Mouse (Mus musculus) Muller cell, postnatal 12 days (primary cell): ENCODE measurements at regions not wholly inside any gene's neighbourhood (a gene's known extent, or its start where the extent isn't known, plus 50 kb on each side); places are given as distances from the start of the nearest gene placed in this dataset.
A peak's percentile ranks its signal among the peaks of the same experiment; 100 is the strongest.

Experiments
- DNase-seq: peaks from one replicate; pipeline ENCODE4 v3.0.0-alpha.2; 2015; ENCODE audit errors: inconsistent ontology term

DNA sequence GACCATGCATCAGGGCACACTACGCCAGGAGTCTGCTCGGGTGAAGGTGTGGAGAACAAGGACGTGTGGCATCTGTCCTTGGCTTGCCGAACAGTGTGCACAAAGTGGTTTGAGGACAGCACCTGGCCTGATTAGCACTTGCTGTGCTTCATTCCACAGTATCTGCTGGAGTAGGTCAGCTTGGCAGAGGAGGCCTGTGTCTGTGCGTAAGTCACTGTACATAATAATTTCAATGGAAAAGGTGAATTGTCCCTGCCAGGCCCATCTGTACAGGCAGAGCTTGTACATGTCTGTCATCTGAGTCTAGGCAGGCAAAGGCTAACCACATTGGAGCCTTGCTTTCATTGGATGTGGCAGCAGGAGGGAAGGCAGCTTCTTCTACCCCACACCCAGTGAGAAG is 979.5 kb upstream of the Car8 start:
- no peak for DNase-seq

DNA sequence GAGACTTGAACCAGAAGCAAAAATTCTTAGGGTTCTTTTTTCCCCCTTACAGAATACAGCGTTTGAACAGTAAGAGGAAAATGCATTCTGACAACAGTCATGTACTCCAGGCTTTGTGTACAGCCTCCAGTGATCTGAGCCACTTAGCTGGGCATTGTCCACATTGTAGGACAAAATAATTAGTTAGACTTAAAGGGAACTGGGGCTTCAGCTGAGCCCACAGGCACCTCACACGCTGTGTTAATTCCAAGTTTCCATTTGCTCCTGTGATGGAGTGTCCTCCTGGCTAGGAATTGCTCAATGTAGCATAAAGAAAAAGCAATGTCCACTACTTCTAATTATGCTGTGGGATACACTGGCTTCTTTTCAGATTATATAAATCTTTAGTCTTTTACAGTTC is 969.8 kb upstream of the Car8 start:
- peak; percentile 58 for DNase-seq

DNA sequence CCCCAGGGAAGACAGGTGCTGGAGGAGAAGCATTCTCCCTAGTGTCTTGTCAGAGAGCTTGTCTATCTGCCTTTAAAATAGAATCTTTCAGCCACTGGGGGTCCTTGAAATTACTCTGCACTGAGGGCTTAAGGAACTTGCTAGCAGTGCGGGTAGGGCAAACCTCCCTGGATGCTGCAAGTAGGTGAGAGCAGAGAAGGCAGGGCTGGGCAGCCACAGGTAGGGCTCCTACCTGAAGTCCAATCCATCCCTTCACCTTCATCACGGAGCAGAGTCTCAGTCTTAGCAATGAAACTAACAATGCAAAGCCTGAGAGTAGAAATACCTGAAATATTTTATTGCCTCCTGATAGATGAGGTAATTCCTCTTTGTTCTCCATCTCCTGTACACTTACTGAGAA is 961.2 kb upstream of the Car8 start:
- DNase-seq: no peak

DNA sequence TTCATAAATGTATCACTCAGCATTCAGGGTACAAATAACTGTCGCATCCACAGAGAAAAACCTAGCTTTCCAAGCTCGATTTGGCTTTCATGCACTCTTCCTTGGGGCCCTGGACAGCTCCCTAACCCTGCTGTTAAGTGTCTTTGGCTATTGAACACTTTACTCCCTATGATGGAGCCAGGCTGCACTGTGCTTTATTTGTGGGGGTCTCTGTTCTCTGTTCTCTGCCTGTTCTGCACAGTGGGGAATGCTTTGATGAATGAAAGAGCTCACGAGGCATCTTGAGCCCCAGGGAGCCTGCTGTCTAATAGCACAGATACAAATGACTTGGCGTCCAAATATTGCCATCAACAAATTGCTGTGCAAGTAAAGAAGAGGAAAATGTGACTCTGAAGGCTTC is 957.6 kb upstream of the Car8 start:
- DNase-seq: no peak

DNA sequence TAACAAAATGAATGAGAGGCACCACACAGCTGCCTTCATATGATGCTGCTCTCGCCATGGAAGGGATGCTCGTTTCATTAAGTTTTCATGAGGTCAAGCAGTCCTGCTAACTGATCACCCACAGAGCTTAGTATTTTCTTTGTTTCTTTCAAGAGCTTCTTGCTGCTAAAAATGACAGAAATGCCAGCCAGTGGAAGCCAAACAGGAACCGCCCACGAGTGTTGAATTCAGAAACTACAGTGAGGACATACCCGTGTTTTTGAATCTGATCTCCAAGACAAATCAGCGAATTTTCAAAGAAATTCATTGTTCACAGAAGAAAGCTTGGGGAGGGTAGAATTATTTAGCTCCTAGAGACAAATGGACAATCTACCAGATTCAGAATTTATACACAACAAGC is 954.3 kb upstream of the Car8 start:
- DNase-seq: peak; percentile 22

DNA sequence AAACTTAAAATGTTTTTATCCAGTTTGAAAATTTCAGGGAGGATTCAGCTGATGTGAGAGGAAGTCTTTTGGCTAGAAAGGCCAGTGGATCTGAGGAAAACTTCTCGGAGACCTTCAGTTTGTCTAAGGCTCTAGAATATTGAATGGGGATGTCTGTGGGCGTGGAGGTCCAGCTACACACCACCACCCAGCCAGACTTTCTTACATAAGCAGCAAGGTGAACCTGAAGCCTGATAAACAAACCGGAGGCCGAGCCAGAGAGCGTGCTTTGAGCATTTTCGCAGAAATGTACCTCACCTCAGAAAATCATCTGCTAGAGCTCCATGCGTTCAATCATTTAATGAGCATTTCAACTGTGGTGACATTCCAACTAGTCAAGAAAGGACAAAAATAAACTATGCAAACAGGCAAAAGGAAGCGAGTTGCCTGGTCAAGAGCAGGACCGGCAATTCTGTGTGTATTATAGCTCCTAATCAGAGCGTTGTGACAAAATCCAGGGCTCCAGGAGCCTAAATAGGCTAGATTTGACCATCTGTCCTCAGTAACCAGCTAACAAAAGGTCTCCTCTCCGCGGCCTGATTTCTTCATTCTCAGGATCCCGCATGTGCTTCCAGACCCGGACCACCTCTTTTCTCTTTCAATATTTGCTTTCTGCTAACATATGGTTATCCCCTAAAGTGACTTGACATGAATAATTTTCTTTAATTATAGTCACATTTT is 946.5 kb upstream of the Car8 start:
- no peak for DNase-seq

DNA sequence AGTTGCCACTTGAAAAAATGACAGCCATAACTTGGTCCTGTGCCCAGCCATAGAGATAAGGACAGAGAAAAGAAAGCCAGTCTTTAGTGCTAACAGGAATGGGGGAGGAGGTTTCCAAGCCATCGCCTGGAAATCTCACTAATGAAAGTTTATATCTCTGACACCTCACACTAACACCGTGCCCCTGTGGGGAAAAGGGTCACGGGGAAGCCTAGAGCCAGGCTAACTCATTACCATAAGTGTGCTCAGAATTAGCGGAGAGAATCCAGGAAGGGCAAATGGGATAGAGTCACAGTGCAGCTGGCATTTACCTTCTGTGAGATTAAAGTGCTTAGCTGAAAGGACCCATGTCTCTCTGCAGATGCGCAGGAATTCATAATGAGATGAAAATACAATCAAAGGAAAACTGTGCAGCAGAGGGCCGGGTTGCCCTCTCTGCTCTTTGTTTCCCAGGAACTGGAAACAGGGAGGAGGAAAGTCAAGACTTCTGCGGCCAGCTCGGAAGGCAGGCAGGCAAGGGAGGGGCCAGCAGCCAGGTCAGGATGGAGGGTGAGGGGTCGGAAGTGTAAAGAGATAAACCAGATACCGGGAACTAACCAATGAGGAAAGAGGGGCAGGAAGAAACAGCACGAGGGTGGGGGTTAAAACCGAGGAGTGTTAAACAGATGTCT is 945.7 kb upstream of the Car8 start:
- DNase-seq: peak; percentile 25

DNA sequence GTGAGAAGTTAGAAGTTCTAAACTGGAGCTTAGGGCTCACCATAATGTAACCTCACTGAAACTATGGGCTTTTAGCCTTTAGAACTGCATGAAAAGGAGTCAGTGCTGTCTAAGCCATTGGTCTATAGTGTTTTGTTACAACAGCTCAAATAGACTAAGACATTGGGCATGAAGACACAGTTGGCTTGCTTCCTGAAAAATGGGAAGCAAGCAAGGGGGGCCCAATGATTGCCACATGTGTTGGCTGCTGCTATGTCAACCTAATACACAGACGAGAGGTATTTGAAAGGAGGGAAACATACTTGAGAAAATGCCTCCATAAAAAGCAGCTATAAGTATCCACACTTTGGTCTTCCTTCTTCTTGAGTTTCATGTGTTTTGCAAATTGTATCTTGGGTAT is 935.5 kb upstream of the Car8 start:
- DNase-seq: no peak

DNA sequence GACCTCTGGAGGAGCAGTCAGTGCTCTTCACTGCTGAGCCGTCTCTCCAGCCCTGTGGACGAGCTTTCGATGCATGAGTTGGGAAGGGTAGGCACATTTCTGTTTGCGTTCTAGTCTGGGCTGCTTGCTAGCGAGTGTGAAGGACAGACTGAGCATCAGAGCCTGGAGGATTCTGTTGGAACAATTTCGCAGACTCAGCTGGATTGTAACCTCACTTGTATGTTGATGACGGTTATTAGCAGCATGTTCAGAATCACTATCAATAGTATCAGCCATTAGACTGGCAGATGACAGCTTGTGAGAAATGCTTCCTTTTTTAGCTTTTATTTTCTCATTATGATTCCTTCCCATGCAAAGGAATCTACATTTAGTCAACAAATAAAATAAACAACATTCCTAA is 923.5 kb upstream of the Car8 start:
- DNase-seq: no peak

DNA sequence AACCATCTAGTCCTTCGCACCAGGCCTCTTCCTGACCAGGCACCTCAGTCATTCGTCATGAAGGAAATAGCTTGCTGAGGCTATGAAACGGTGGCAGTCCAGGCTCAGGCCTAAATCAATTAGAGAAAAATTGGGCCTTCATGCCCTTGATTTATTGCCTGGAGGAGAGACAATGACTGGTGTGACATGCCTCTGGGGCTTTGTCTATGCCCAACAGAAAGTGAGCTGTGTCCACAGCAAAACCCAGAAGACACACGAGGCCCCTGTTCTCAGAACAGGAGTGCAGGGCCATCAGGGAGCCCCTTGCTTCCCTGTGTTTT is 922.9 kb upstream of the Car8 start:
- no peak for DNase-seq

DNA sequence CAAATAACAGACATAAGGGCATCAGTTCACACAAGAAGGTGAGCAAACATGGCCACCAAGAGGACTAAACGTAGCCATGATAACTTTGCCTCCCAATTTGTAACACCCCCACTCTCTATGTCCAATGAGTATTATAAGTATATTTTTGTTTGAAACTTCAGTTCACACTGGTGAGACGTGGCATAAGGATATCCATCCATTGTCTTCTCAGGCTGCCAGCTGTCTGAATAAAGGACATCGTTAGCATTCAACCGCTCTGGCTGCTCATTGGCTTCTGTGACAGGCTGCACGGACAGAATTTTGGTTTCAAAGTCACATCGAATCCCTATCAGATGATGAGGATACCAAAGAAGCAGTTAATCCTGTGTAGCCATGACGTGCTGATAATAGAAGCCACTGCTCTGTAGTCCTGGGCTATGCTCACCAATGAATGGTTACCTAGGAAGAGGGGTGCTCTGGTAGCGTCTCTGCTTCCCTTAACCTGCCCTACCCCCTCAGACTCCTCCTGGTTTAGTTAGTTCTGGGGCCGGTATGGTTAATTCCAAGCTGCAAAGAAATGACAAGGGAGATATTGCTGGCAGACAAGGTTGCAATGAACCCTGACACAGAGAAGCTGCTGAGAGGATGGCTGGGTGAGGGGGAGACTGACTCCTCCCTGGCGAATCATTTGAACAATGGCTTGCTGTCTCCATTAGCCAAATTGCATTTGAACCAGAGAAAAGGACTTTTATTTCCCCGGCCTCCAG is 922.4 kb upstream of the Car8 start:
- DNase-seq: no peak

DNA sequence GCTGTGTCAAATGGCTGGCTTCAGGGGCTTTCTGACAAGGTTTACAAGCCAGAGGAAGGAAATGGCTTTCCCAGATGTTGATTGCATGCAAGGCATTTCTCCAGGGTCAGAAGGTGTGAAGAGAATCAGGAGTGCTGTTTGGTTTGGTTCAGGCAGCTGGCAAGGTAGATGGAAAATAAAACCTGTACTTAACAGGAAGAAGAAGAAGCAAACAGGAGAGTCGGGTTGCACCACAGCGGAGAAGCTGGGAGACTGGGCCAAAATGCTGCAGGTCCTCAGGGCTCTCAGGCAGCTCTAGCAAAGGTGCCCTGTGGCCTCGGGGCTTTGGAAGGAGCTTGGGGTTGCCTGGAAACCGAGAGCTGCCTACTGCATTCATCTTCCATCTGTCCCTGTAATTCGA is 908.9 kb upstream of the Car8 start:
- no peak for DNase-seq

DNA sequence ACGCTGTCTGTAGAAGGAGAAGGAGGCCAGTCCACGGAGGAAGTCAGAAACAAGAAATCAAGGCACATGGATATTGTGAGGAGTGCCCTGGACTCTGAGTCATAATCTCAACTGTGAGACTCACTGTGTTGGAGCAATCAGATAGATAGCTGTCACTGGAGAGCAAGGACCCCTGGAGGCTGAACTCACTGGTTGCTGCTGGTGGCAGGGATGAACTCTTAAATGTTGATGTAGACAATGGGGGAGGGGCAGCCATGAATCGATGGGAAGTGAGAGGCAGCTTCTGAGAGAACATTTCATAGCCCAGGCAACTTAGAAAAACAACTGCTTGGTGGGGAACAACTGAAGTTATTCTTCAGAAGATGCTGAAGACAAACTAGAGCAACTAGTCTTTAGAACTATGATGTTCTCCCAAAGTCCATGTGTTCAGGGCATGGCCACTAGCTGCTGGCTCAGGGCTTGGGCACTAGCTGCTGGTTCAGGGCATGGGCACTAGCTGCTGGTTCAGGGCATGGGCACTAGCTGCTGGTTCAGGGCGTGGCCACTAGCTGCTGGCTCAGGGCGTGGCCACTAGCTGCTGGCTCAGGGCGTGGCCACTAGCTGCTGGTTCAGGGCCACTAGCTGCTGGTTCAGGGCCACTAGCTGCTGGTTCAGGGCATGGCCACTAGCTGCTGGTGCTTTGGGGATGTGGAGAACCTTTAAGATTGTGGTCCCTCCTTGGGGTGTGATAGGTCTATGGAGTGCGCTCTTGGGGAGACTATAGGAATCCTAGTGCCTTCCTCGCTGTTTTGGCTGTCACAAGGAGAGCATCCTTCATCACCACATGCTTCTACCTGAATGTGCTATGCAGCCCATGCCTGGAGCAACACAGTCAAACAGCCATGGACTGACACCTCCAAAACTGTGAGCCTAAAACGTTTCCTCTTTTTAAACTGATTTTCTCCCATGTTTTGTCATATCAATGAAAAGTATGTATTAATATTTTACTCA is 905.7 kb upstream of the Car8 start:
- DNase-seq: no peak

DNA sequence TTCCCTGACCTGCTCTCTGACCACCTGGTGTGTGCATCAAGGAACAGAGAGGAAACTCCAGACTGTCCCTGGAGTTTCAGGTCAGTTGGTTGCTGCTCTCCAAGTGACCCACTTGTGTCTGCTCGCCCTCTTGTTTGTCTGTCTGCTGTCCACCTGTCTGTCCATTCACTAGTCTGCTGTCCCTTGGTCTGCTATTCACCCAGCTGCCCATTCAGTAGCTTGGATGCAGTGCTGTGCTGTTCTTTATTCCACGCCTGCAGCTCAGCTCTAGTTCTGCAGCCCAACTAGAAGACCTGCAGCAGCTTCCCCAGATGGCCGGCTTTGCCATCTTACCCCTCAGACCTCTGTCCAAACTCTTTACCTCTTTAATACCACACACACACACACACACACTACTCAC is 904.2 kb upstream of the Car8 start:
- DNase-seq: no peak

DNA sequence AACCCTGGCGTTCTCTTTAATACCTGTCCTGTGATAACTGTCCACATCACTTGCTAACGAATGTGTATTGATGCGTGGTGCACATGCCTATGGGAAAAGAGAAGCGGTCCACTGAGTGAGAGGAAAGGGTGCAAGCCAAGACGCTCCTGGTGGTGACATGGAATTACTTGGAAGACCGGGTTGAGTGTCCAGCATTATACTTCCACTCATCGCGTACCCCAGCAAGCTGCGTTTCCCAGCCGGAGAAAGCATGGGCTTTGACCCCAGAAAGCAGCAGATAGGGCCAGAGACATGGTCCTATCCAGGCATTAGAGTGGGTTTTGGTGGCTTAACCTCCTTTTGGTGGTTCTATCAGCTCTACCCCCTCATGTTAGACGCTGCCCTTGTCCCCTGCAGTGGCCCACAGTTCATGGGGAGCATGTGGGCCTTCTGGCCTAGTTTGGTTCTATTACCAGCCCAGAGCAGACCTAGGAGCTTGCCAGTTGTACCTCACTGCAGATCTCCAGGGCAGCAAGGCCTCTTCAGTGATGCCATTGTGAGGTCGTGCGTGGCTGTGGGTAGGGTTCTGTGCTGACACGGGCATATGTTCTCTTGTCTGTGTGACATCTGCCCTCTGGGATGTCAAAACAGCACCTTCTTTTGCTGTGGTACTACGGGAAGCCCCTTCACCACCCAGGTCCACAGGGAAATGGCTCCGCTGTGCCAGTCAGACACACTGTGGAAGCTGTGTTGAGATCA is 903.3 kb upstream of the Car8 start:
- no peak for DNase-seq

DNA sequence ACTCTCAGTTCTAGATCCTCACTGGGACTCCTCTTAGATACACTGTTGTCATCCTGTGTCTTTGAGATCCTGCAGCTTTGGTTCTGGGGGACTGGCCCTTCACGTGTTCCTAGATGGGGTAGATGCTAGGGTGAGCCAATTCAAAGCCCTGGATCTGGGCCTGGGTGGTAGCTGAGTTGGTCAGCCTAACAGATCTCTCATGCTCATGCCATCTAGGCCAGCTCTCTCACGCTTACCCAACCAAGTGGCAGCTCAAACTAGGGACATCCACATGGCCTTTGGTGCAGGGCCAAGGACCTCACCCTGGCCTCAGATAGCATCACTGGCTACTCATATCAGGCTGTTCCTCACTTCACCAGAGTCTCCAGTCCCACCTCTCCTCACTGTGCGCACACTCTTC is 901.9 kb upstream of the Car8 start:
- DNase-seq: no peak

DNA sequence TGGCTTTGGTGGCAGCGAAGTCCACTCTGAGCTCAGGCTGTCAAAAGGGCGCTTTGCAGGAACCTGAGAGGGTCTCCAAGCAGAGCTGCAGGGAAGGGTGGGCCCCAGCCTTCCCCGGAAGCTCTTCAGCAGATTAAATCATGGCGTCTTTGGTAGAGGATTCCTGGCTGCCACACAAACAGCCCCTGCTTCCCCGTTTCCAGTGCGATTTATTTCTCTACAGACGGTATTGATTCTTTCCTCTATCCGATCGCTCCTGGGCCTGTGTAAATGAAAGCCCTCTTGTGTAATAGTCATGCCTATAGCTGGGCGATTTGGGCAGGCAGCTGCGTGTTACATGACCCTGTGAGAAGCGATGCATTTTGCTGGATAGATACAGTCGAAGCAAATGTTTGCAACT is 897.8 kb upstream of the Car8 start:
- no peak for DNase-seq

DNA sequence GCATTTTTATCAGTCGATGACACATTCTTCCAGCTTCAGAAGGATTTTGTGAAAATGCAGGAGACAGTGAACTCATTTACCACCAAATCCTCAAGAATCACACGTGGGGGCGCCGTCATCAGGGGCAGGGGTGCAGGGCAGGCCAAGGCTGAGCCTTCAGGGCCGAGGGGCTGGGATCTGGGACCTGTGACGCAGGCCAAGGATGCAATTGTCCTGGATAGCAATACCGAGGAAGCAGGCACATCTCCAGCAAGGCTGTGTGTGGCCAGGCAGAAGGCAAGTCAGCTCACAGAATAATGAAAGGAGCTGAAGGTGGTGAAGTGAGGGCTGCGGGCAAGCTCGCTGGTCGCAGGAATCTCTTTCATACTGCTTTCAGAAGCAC is 897.3 kb upstream of the Car8 start:
- DNase-seq: peak; percentile 74

DNA sequence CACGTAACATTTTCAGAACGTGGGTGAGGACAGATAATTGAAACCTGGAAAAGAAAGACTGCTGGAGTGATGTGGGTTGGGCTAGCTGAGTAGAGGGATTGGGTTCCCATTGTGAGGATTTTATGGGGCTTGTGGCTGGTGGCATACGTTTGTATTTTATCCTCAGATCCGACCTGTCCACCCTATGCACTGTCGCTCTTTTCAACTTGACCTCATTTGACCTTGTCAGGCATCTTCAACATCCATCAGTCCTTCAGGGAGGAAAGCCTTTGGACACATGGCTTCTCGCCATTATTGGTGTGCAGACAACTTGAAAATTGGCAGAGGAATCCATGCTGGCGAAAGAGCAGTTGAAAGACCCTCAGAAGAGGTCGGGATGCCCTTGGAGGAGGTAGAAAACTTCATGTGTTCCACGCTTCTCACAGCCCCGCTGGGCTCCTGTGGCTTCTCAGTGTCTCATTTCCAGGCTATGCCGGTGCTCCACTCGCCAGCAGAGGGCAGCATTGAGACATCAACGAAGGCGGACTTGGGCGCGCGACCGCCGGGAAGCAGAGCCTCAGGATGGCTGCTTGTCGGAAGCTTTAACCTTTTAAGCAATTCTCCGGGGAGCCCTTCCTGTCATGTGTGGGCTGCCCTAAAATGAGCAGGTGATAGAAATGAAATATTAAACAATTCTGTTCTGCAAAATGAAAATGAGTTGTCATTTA is 896.8 kb upstream of the Car8 start:
- DNase-seq: peak; percentile 84

DNA sequence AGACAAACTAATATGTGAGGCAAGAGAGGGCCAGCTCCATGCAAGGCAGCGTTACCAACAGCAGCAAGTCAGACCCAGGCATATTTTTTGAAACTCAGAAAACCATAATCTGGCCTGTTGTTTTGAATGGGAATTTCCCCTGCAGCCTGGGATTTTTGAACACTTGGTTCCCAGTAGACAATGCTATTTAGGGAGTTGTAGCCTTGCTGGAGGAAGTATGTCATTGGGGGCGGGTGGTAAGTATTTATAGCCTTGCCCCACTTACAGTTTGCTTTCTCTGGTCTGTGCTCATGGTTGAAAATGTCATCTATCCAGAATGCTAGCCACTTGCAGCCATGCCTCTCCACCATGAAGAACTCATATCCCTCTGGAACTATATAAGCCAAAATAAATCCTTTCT is 894.9 kb upstream of the Car8 start:
- DNase-seq: peak; percentile 33
